31 mouse cellular contexts compared by ENCODE assay signal in the genomic region with DNA sequence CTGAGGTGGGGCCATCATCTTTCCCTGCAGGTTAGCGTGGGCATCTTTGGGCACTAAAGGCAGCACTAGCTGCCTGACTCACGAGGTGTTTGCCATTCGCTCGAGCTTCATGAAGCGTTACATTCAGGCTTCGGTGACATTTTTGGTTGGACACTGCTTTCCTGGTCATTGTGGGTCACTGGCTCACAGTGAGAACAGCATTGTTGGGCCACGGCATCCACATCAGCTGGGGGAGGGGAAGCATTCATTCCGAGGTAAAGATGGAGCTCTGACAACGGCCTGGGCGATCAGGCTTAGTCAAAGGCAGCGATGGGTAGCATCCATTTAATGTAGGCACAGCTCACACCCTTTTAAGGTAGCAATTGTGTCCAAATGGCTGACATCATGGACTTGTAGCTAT.
DNase-seq lines count a peak whose midpoint lies in the region; ATAC-seq and TF ChIP-seq lines count a peak whose summit lies in the region.
"Had no signal": no experiment of that assay in that cellular context is flagged by ENCODE, and none has a peak within 500 bp of the region (broad histone marks: within the 10 kb centered on the region; RNA-seq: fewer than 3 reads in every experiment).

No protein-coding gene starts in this region.

- H3K27me3 ChIP-seq in forebrain, embryonic 15.5 days: no peaks in the 10 kb centered on the region
- no peaks in the 10 kb centered on the region for H3K27me3 ChIP-seq in forebrain, embryonic 14.5 days (replicated peaks; ENCODE audit: control insufficient read depth, insufficient read depth, low read length)
- no peaks in the 10 kb centered on the region for H3K27me3 ChIP-seq in kidney, postnatal 0 days (ENCODE audit: insufficient read depth, low read length)
- H3K27me3 ChIP-seq in testis, adult 2 months (ENCODE audit: control insufficient read depth, insufficient read depth, low read length): no peaks in the 10 kb centered on the region
- H3K27me3 ChIP-seq: CH12.LX; embryonic facial prominence, embryonic 15.5 days; forebrain, embryonic 12.5 days; heart, embryonic 13.5 days; intestine, embryonic 15.5 days; midbrain, embryonic 12.5 days; neural tube, embryonic 13.5 days had no signal

- 67% methylated on average over 11 of the region's 11 CpGs for WGBS in forebrain, embryonic 15.5 days
- WGBS in forebrain, embryonic 14.5 days: 69% methylated on average over 11 of the region's 11 CpGs
- WGBS in kidney, postnatal 0 days: 45% methylated on average over 11 of the region's 11 CpGs

- no peak overlapping the region for H3K4me2 ChIP-seq in forebrain, embryonic 15.5 days (replicated peaks)
- no peak overlapping the region for H3K4me2 ChIP-seq in forebrain, embryonic 14.5 days (ENCODE audit: low read length)
- no peak overlapping the region for H3K4me2 ChIP-seq in kidney, postnatal 0 days (ENCODE audit: low read length)
- H3K4me2 ChIP-seq: embryonic facial prominence, embryonic 15.5 days; forebrain, embryonic 12.5 days; intestine, embryonic 15.5 days; lung, embryonic 14.5 days; midbrain, embryonic 12.5 days; neural tube, embryonic 13.5 days had no signal

- H3K36me3 ChIP-seq in forebrain, embryonic 15.5 days: peaks cover 14% of the 10 kb centered on the region; the same call in 1 of the 2 replicates
- H3K36me3 ChIP-seq in forebrain, embryonic 14.5 days (ENCODE audit: control insufficient read depth, insufficient read depth, low read length): peaks cover 23% of the 10 kb centered on the region
- H3K36me3 ChIP-seq in kidney, postnatal 0 days (ENCODE audit: insufficient read depth, low read length): peaks cover 15% of the 10 kb centered on the region; the same call in 1 of the 2 replicates
- H3K36me3 ChIP-seq in testis, adult 2 months (ENCODE audit: control insufficient read depth, insufficient read depth, low read length): no peaks in the 10 kb centered on the region

- no peak for TF ChIP-seq CTCF in kidney, postnatal 0 days (IDR thresholded peaks at IDR 0.05; ENCODE audit: low read depth)
- no peak for TF ChIP-seq CTCF in testis, adult 2 months (IDR thresholded peaks at IDR 0.05; ENCODE audit: control insufficient read depth, insufficient read depth, insufficient replicate concordance, low read depth, low read length)

- H3K4me3 ChIP-seq in forebrain, embryonic 15.5 days: no peak overlapping the region
- H3K4me3 ChIP-seq in forebrain, embryonic 14.5 days (ENCODE audit: low read depth, low read length): no peak overlapping the region
- H3K4me3 ChIP-seq in kidney, postnatal 0 days (replicated peaks; ENCODE audit: low read depth, low read length): no peak overlapping the region
- peak overlapping the region; percentile 58 for H3K4me3 ChIP-seq in testis, adult 2 months (ENCODE audit: control insufficient read depth, low read depth, low read length)
- H3K4me3 ChIP-seq: embryonic facial prominence, embryonic 10.5 days; embryonic facial prominence, embryonic 15.5 days; forebrain, embryonic 12.5 days; heart, adult 2 months; heart, embryonic 13.5 days; intestine, embryonic 15.5 days; midbrain, embryonic 12.5 days; myocyte; neural tube, embryonic 13.5 days had no signal

- peak overlapping the region; percentile 46; the same call in 1 of the 2 replicates for H3K27ac ChIP-seq in forebrain, embryonic 15.5 days (replicated peaks)
- no peak overlapping the region for H3K27ac ChIP-seq in forebrain, embryonic 14.5 days (ENCODE audit: low read depth, low read length)
- no peak overlapping the region for H3K27ac ChIP-seq in kidney, postnatal 0 days
- no peak overlapping the region for H3K27ac ChIP-seq in testis, adult 2 months (ENCODE audit: control insufficient read depth, insufficient read depth, low read depth, low read length)
- H3K27ac ChIP-seq: embryonic facial prominence, embryonic 10.5 days; embryonic facial prominence, embryonic 15.5 days; forebrain, embryonic 12.5 days; heart, adult 2 months; heart, embryonic 13.5 days; hindbrain, postnatal 0 days; intestine, embryonic 15.5 days; liver, embryonic 14.5 days; neural tube, embryonic 13.5 days had no signal

- H3K9ac ChIP-seq in forebrain, embryonic 15.5 days (replicated peaks): no peak overlapping the region
- H3K9ac ChIP-seq in forebrain, embryonic 14.5 days (ENCODE audit: low read length): no peak overlapping the region
- no peak overlapping the region for H3K9ac ChIP-seq in kidney, postnatal 0 days (ENCODE audit: low read depth, low read length)
- H3K9ac ChIP-seq: embryonic facial prominence, embryonic 15.5 days; forebrain, embryonic 12.5 days; intestine, embryonic 15.5 days; liver, embryonic 14.5 days; lung, embryonic 14.5 days; midbrain, embryonic 12.5 days; neural tube, embryonic 13.5 days had no signal

- H3K9me3 ChIP-seq in forebrain, embryonic 15.5 days: no peaks in the 10 kb centered on the region
- H3K9me3 ChIP-seq in forebrain, embryonic 14.5 days (replicated peaks; ENCODE audit: control insufficient read depth, low read length): no peaks in the 10 kb centered on the region
- H3K9me3 ChIP-seq in kidney, postnatal 0 days (replicated peaks; ENCODE audit: low read length): no peaks in the 10 kb centered on the region
- H3K9me3 ChIP-seq: embryonic facial prominence, embryonic 10.5 days; embryonic facial prominence, embryonic 15.5 days; forebrain, embryonic 12.5 days; heart, embryonic 13.5 days; intestine, embryonic 15.5 days; midbrain, embryonic 12.5 days; neural tube, embryonic 13.5 days had no signal

- ATAC-seq in forebrain, embryonic 15.5 days (replicated peaks): no peak
- ATAC-seq in forebrain, embryonic 14.5 days: no peak
- ATAC-seq in kidney, postnatal 0 days (replicated peaks; ENCODE audit: low FRiP score, low read depth): no peak
- ATAC-seq: hindbrain, postnatal 0 days; intestine, embryonic 15.5 days had no signal

- H3K4me1 ChIP-seq in forebrain, embryonic 15.5 days: peaks cover 4% of the 10 kb centered on the region; the same call in 1 of the 2 replicates
- no peaks in the 10 kb centered on the region for H3K4me1 ChIP-seq in forebrain, embryonic 14.5 days (ENCODE audit: control insufficient read depth, insufficient read depth, low read length)
- H3K4me1 ChIP-seq in kidney, postnatal 0 days (replicated peaks; ENCODE audit: insufficient read depth, low read length): no peaks in the 10 kb centered on the region
- H3K4me1 ChIP-seq in testis, adult 2 months (ENCODE audit: control insufficient read depth, insufficient read depth, low read length): peaks cover 7% of the 10 kb centered on the region; the same call in 1 of the 2 replicates
- H3K4me1 ChIP-seq: embryonic facial prominence, embryonic 15.5 days; intestine, embryonic 15.5 days; neural tube, embryonic 13.5 days had no signal

- DNase-seq in forebrain, embryonic 14.5 days (ENCODE audit: low spot score): no peak
- DNase-seq in kidney, postnatal 0 days (ENCODE audit: low spot score): peak; percentile 6
- DNase-seq in kidney, adult 9 months: no peak
- DNase-seq in testis, postnatal 10 days (ENCODE audit: low spot score): no peak
- DNase-seq in gastrocnemius, postnatal 14 days: no peak
- DNase-seq in urinary bladder, postnatal 14 days (ENCODE audit: low spot score): no peak
- DNase-seq: adrenal gland, adult 8-10 months; cerebellum, adult 9-10 months; cerebellum, postnatal 36 days; gastrocnemius, postnatal 25 days; heart, adult 2 months; heart, postnatal 10 days; kidney, adult 8-10 months; liver; lung, embryonic 14.5 days; right cerebral cortex, postnatal 14 days; thymus, adult 18-20 months; thymus, postnatal 25 days had no signal

- intact Hi-C loops in gastrocnemius, postnatal 14 days (cut with DNase I; ENCODE audit: low total_unique reads): no loop called here

- no peak for TF ChIP-seq POLR2A in testis, adult 2 months (IDR thresholded peaks at IDR 0.05; ENCODE audit: control insufficient read depth, low read depth, low read length)
